Mouse (Mus musculus) right cerebral cortex, postnatal 10 days (tissue): Measurements from ENCODE around the gene Zfp382.
"Not testable (repeated sequence)": the region's sequence is repeated elsewhere in the genome, so short reads cannot be mapped to it uniquely, and the experiment has no call there.

Experiments used
- DNase-seq, 2 experiments: peaks; one replicate each; pipeline ENCODE4 v3.0.0; 2021; ENCODE audit warnings: low spot score in 2 of 2

Gene Zfp382

DNA sequence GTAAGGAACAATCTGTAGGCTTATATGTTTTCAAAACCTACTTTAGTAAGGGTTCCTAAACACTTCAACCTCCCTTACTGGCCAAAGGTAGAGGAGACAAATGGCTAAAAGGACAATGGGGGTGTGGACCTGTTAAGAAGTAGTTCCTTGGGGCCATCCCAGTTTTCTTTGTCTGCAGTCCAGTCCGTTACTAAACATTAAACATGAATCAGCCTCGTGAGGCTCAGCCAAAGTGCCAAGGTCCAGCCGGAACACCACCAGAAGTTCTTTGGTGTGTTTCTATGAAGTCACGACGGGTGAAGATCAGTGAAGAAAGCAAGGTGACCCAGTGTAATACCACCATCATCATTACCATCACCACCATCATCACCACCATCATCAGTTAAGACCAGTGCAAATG lies 25.3 kb downstream of the Zfp382 start:
- no peak for DNase-seq

DNA sequence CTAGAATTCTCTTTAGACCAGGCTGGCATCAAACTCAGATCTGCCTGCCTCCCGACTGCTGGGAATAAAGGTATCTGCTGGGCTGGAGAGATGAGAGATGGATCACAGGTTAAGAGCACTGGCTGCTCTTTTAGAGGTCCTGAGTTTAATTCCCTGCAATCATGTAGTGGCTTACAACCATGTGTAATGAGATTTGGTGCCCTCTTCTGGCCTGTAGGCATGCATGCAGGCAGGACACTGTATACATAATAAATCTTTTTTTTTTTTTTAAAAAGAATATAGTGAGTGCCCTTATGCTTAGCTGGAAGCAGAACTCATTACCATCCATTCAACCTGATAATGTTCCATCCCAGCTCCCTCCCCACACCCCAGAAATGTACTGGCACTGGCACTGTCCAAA lies 32.3 kb downstream of the Zfp382 start:
- no peak for DNase-seq

DNA sequence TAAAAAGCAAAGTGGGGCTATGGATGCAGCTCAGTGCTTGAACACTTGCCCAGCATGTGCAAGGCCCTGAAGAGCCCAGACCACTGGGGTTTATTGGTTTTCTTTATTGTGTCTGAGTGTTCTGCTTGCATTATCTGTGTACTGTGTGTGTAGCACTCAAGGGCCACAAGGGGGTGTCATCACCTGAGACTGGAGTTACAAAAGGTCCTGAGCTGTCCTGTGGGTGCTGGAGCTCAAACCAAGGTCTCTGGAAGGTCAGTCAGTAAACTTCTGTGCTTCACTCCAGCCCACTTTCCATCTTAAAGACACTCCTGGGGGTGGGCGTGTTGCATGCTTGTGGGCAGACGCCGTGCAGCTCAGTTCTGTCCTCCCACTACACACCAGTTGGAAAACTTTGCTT lies 33.8 kb downstream of the Zfp382 start:
- DNase-seq: no peak

DNA sequence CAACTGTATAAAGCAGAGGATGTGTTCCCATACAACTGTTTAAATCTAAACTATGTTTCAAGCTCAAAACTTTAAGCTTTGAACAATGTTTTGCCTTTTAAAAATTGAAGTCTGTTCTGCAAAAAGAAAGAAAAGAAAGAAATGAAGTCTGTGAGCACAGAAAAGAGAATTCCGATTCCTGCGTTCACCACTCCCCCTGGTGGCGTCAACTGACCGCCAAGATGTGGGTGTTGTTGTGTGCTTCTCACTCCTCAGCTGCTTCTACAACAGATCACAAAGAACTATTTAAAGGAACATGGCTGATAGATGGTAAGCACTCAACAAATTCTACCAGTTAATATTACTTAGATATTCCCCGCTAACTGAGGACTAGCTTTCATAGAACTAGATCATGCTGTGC lies 41.4 kb downstream of the Zfp382 start:
- DNase-seq: no peak

DNA sequence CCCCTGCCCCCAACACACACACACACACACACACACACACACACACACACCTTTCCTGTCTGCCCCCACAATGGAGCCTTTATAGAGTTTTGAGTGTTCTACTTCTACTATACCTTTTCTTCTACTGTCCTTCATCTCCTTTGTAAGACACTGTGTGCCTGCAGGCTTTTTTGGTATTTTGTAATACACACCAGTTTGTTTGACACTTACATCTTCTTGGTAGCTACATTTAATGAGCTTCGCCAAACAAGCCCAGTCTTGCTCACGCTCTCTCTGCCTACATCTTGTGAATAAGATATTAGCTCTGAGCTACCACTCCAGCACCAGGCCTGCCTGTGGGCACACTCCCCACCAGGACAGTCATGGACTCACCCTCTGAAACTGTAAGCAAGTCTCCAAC lies 43.0 kb downstream of the Zfp382 start:
- DNase-seq: no peak

DNA sequence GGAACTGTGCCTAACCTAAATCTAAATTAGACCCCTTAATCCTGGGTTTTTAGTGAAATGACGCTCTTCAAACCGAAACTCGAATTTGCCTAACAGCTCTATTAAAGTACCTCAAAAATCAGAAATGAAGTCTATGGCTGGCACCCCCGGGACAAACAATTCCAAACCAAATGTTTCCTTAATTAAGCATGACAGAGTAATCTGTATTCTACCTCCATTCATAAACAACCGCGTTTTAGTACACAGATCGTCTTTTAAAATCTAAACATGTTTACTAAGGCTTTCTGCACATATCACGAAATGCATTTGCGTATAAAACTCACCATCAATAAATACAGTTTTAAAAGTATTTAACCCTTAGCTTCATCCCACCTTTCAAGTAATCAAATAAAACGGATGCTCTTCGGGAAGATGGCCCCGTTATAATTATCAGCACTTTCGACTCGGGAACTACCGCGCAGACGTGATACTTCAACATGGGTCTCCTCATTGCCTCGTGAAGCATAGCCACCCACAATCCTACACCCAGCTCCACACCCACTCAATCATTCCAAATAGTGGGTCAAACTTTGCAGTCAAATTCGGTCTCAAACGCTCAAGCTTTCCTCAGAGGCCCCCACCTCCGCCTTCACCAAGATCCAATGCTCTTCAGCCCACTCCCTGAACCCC lies 47.3 kb downstream of the Zfp382 start:
- DNase-seq: peak in 1 of 2 experiments; percentile 59

DNA sequence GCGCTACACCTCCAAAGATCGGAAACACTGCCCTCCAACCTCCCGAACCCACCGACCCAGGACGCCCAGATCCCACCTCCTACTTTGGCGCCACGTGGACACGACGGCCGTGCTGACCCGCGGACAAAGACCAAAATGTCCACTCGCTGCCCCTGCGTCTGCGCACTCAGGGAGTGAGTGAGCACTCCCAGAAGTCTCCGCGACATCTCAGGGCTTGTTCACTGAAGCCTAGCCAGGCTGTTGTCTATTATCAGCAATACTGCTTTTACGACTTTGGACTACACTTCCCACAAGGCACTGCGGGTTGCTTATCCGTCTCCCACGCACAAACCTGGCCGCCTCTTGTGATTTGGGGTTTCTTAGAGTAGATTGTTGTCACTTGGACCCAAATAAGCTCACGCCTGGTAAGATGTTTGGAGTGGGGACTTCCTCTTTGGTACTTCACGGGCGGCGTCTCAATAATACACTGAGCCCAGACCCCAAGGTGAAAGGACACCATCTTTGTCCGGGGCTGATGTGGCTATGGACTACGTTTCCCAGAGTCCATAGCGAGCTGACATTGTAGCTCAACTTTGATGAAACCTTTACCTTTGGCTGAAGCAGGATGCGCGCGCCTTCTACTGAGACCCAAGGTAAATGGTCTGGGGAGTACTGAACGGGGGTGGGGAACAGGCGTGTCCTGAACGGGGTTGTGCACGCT lies 48.0 kb downstream of the Zfp382 start, which contains the start of gene Zfp146:
Gene Zfp146 (minus strand): TSS at position 168 of the 700 bp plus-strand sequence.
- DNase-seq: peak; percentile 95 to 97

DNA sequence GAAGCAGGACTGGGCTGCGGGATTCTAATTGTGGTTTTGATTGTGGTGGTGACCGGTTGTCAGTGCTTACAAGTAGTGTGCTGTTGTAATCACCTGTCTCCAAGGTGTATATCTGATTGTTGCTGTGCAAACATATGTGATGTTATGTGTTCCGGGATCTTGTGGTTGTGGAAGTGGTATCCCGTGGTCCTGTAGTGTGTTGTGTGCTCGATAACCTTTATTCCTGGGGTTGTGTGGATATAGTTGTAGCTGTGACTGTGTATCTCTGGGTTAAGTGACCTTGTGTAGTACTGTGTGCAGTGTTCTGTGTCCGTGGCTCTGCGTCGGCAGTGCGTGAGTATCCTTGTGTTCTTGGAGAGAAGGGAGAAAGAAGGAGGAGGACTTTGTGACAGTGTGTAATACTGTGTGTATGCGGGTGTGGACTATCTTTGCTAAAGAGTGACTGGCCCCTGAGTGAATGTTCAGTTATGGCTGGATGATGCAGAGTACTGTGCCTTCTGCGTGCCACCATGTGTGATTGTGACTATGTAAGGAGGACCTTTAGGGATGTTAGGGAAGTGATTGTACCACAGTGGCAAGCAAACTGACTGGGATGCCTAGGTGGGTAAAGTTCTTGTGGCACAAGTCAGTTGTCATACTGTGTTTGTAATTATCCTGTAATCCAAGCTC lies 48.7 kb downstream of the Zfp382 start:
- no peak for DNase-seq

DNA sequence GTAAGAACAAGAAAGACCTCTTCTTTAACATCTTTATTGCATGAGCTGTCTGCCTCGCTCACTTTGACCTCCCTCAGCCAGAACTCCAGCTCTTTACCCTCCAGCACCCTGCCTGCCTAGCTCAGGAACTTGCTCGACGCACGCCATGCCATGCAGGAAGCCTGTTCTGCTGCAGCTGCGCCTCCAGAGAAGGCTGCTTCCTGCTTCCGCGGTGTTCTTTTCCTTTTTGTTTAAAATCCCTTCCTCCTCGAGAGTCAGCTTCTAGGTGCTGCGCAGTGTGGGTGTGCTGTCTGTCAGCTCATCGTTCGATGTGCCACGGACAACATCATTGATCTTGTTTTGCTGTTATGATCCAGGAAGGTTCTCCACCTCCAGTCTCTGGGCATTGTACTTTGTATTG lies 54.7 kb downstream of the Zfp382 start:
- no peak for DNase-seq

DNA sequence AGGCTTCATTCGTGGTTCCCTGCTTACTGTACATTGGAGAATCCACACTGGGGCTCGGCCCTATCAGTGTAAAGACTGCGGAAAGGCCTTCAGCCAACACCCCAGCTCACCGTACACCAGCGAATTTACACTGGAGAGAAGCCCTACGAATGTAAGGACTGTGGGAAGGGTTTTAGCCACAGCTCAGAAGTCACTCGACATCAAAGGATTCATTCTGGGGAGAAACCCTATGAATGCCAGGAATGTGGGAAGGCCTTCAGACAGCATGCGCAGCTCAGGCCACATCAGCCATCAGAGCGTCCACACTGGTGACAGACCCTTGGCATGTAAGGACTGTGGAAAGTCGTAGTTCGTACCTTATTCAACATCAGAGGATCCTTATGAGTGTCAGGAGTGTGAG lies 56.5 kb downstream of the Zfp382 start:
- no peak for DNase-seq

DNA sequence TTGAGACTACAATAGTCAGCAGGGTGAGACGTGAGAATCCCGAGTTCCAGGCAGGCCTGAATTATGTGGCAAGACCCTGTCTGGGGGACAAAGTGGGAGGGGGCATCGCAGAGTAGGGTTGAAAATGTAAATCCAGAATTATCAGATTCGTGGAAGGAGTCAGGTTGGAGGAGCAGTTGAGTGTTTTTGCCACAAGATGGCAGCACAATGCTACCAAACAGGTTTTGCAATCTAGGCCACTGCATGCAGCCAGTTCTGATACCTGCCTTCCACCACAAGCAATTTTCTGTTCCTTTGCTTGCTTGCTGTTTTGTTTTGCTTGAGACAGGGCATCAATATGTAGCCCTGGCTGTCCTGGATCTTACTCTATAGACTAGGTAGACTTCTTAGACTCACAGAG lies 59.6 kb downstream of the Zfp382 start:
- peak; percentile 83 to 84 for DNase-seq

DNA sequence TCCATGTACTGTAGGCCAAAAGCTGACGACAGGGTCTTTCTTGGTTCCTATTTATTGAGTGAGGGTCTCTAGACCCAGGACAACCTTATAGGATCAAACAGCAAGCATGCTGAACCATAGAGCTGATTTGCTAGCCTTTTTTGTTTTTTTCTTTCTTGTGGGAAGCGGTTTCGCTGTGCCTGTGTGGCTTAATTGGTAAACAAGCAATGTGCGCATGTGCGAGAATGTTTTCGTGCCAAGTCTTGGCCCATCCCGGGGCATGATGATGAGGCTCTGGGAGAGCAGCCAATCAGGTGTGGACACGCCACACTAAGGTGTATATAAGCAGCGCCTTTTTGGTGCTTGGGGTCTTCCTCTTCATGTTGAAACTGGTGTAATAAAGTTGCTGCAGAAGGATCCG lies 60.2 kb downstream of the Zfp382 start:
- not testable (repeated sequence) for DNase-seq

DNA sequence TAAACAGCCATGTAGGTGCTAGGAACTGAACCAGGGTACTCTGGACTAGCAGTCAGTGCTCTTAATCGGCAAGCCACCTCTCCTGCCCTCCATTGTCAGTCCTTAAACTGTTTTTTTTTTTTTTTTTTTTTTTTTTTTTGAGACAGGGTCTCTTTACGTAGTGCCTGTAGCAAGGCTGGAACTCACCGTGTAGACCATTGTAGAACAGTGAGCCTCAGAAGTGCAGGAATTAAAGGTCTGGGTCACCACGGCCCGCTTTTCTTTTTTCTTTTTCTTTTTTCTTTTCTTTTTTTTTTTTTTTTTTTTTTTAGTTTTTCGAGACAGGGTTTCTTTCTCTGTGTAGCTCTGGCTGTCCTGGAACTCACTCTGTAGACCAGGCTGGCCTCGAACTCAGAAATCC lies 61.4 kb downstream of the Zfp382 start:
- DNase-seq: not testable (repeated sequence)

DNA sequence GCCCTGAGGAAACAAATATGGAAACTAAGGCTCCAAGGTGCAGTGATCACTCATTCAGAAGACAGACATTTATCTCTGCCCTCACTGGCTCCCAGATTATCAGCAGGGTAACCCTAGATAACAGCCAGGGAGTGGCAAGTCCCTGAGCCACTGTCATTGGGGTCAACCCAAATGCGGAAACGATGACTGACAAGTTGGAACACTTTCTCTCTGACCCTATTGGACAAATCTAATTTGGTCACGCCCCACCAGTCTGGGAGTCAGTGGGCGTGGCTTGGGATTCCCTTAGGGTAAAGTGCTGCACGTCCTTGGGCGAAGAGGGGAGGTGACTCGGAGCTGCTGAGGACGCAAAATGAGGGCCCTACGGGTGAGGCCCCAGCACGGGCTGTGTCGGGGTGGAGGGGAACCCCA lies 62.1 kb downstream of the Zfp382 start, which contains the start of gene Cox7a1:
Gene Cox7a1 (plus strand): TSS at position 266 of the 411 bp plus-strand sequence.
- peak; percentile 76 to 78 for DNase-seq
